Mouse (Mus musculus): ENCODE data around the gene Tomt.

DNA sequence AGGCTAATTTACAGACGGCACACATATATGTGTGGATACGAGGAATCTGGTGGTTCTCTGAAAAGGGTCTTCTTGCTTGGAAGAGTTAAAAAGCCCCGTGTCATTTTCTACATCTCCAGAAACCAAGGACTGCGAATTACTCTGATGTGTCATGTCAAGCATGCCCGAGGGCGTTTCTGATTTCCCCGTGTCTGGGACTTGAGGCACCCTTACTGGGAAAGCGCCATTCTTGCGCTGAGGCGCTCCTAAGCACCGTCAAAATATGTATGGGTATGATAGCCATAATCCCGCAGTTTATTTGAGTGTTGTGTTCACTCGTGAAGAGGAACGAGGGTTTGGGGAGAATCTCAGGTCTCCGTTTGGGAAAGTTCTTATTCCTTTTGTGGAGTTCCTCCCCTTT is 27.1 kb upstream of the Tomt start:
- TF ChIP-seq POLR2A (IDR thresholded peaks at IDR 0.05; ENCODE audit: borderline replicate concordance, insufficient read depth, low read length): no peak
- no peak for TF ChIP-seq CTCF (IDR thresholded peaks at IDR 0.05; ENCODE audit: borderline replicate concordance, insufficient read depth, low read depth, low read length)

Data from cerebellum, adult 2 months (tissue).